Mouse (Mus musculus) lung, postnatal 0 days (tissue): ENCODE results near the gene Lct.

Experiments used
- CTCF ChIP-seq: IDR thresholded peaks from 2 replicates; pipeline ENCODE4 v1.5.1; 2016; ENCODE audit warnings: antibody characterized with exemption, mild to moderate bottlenecking
- EP300 ChIP-seq: IDR thresholded peaks from 2 replicates; pipeline ENCODE4 v1.6.1; 2016; ENCODE audit warnings: antibody characterized with exemption, mild to moderate bottlenecking, control low read depth

- no peak for TF ChIP-seq CTCF
- no peak for TF ChIP-seq EP300
These were observed 31.6 kb upstream of the Lct start, which contains the start of gene Mcm6 for GRCm38 (mm10) chr1:128359554-128360376.
